Mouse (Mus musculus): ENCODE results near the gene Gp5.

DNA sequence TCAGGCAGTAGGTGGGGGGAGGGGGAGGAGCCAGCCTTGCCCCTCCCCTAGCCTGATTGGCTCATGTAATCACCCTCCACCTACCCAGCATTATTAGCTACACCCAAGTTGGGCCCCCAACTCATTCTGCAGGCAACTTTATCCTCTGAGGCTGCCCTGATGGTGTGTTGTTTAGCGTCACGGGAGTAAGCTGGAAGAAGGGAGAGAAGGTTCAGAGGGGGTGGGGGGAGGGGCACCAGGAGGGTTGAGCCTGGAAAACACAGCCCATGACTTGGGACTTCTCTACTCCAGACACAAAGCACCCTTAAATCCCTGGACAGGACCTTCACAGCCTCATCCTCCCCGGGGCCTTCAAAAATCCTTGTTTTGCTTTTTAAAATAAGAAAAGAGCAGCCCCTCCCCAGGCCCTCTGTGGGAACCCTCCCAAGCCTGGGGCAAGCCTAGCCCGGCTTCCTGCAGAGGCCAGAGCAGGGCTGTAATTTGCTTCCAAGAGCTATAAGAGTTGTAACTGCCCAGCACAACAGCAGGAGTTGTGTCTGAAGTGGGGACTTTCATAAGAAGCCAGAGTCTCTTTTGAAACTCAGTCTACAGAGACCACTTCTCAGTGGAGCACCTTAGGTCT is 29.8 kb downstream of the Gp5 start:
- no peak for TF ChIP-seq CTCF (IDR thresholded peaks at IDR 0.05; ENCODE audit: borderline replicate concordance, extremely low read depth, insufficient read depth, insufficient read length)
- TF ChIP-seq POLR2A (IDR thresholded peaks at IDR 0.05; ENCODE audit: borderline replicate concordance, extremely low read depth, insufficient read depth, insufficient read length, poor library complexity, severe bottlenecking), result no peak

Measured in brain, embryonic 14.5 days (tissue).